Mouse (Mus musculus) ES-Bruce4 (cell line): ENCODE results near the gene Nf1.

ENCODE experiments used
- CTCF ChIP-seq: IDR thresholded peaks from one replicate; pipeline ENCODE4 v1.8.1; 2011; ENCODE audit warnings: low read depth, low read length
- EP300 ChIP-seq: IDR thresholded peaks from 2 replicates; pipeline ENCODE4 v1.6.1; 2011; ENCODE audit warnings: low read depth, low read length; ENCODE audit not compliant: insufficient read depth
- POLR2A ChIP-seq: IDR thresholded peaks from one replicate; pipeline ENCODE4 v1.8.1; 2011; ENCODE audit warnings: low read length; ENCODE audit not compliant: insufficient read depth

- TF ChIP-seq POLR2A (no peak), EP300 (no peak), CTCF (no peak)
Observed at GRCm38 (mm10) chr11:79530774-79531173, 191.3 kb downstream of the Nf1 start.
